Mouse (Mus musculus): ENCODE measurements around the gene Arl6ip1. TPM values are rescaled to one million over a fixed set of nuclear protein-coding genes. Genes with fewer than 3 reads are reported as not detected.

Gene Arl6ip1
- polyA plus RNA-seq, 1 experiment = 120 TPM

- Histone ChIP-seq H3K27me3 (ENCODE audit: control insufficient read depth, insufficient read depth, insufficient read length) (no peaks in the 10 kb centered on the region), H3ac (ENCODE audit: control insufficient read depth, insufficient read length) (no peak overlapping the region), H3K36me3 (ENCODE audit: control insufficient read depth, insufficient read depth) (peaks cover 28% of the 10 kb centered on the region), H3K79me2 (ENCODE audit: control insufficient read depth, insufficient read depth) (no peaks in the 10 kb centered on the region), H3K4me2 (ENCODE audit: low read depth) (no peak overlapping the region), H3K4me3 (no peak overlapping the region)
- TF ChIP-seq MAX (IDR thresholded peaks at IDR 0.05; ENCODE audit: low read depth) = no peak
- TF ChIP-seq TCF12 (IDR thresholded peaks at IDR 0.05; ENCODE audit: insufficient read depth, poor library complexity, severe bottlenecking) = no peak
- peak; percentile 65 for TF ChIP-seq POLR2AphosphoS2 (IDR thresholded peaks at IDR 0.05; ENCODE audit: insufficient read length, low read depth)
Observed at GRCm38 (mm10) chr7:118103462-118104379, 25.7 kb downstream of the Arl6ip1 start.

GRCm38 (mm10) chr7:118102678-118103461, 26.6 kb downstream of the Arl6ip1 start:
- Histone ChIP-seq H3K36me3 (ENCODE audit: control insufficient read depth, insufficient read depth) (peaks cover 20% of the 10 kb centered on the region), H3K79me2 (ENCODE audit: control insufficient read depth, insufficient read depth) (no peaks in the 10 kb centered on the region), H3K4me2 (ENCODE audit: low read depth) (no peak overlapping the region), H3K4me3 (no peak overlapping the region), H3ac (ENCODE audit: control insufficient read depth, insufficient read length) (no peak overlapping the region), H3K27me3 (ENCODE audit: control insufficient read depth, insufficient read depth, insufficient read length) (no peaks in the 10 kb centered on the region)
- TF ChIP-seq POLR2AphosphoS2 (IDR thresholded peaks at IDR 0.05; ENCODE audit: insufficient read length, low read depth) (no peak), TCF12 (IDR thresholded peaks at IDR 0.05; ENCODE audit: insufficient read depth, poor library complexity, severe bottlenecking) (no peak), E2F4 (IDR thresholded peaks at IDR 0.05; ENCODE audit: insufficient read depth) (no peak), REST (IDR thresholded peaks at IDR 0.05; ENCODE audit: insufficient read depth, insufficient read length) (no peak), MYOG (IDR thresholded peaks at IDR 0.05; ENCODE audit: control insufficient read depth in 1 of 3, insufficient read depth in 1 of 3, insufficient read length in 2 of 3, low read depth in 2 of 3) (no peak), USF1 (IDR thresholded peaks at IDR 0.05; ENCODE audit: low read depth) (no peak), SRF (IDR thresholded peaks at IDR 0.05; ENCODE audit: control insufficient read depth, insufficient read length, low read depth) (no peak), CEBPB (IDR thresholded peaks at IDR 0.05; ENCODE audit: insufficient read depth, poor library complexity, severe bottlenecking) (no peak), TCF3 (IDR thresholded peaks at IDR 0.05; ENCODE audit: insufficient read length, low read depth) (no peak), MAX (IDR thresholded peaks at IDR 0.05; ENCODE audit: low read depth) (no peak)

- TF ChIP-seq POLR2A (IDR thresholded peaks at IDR 0.05; ENCODE audit: insufficient read length, low read depth) (no peak), TCF3 (IDR thresholded peaks at IDR 0.05; ENCODE audit: insufficient read length, low read depth) (no peak), E2F4 (IDR thresholded peaks at IDR 0.05; ENCODE audit: insufficient read depth) (no peak), MAX (IDR thresholded peaks at IDR 0.05; ENCODE audit: low read depth) (no peak)
- Histone ChIP-seq H3K4me2 (ENCODE audit: low read depth) (no peak overlapping the region), H3K27me3 (ENCODE audit: control insufficient read depth, insufficient read depth, insufficient read length) (no peaks in the 10 kb centered on the region), H3K36me3 (ENCODE audit: control insufficient read depth, insufficient read depth) (peaks cover 13% of the 10 kb centered on the region), H3K4me3 (no peak overlapping the region), H3ac (ENCODE audit: control insufficient read depth, insufficient read length) (no peak overlapping the region), H3K79me2 (ENCODE audit: control insufficient read depth, insufficient read depth) (no peaks in the 10 kb centered on the region)
Observed at GRCm38 (mm10) chr7:118102231-118102630, 27.2 kb downstream of the Arl6ip1 start.

- H3K4me2 ChIP-seq (ENCODE audit: low read depth) = no peak overlapping the region
- H3K27me3 ChIP-seq (ENCODE audit: control insufficient read depth, insufficient read depth, insufficient read length) = peaks cover 5% of the 10 kb centered on the region
- H3ac ChIP-seq (ENCODE audit: control insufficient read depth, insufficient read length) = no peak overlapping the region
- H3K36me3 ChIP-seq (ENCODE audit: control insufficient read depth, insufficient read depth) = no peaks in the 10 kb centered on the region
- H3K4me3 ChIP-seq = no peak overlapping the region
- TF ChIP-seq CEBPB (IDR thresholded peaks at IDR 0.05; ENCODE audit: insufficient read depth, poor library complexity, severe bottlenecking) (no peak), TCF3 (IDR thresholded peaks at IDR 0.05; ENCODE audit: insufficient read length, low read depth) (no peak), MAX (IDR thresholded peaks at IDR 0.05; ENCODE audit: low read depth) (no peak), SRF (IDR thresholded peaks at IDR 0.05; ENCODE audit: control insufficient read depth, insufficient read length, low read depth) (no peak), REST (IDR thresholded peaks at IDR 0.05; ENCODE audit: insufficient read depth, insufficient read length) (no peak), USF1 (IDR thresholded peaks at IDR 0.05; ENCODE audit: low read depth) (no peak), POLR2A (IDR thresholded peaks at IDR 0.05; ENCODE audit: insufficient read length, low read depth) (no peak), POLR2AphosphoS2 (IDR thresholded peaks at IDR 0.05; ENCODE audit: insufficient read length, low read depth) (no peak), E2F4 (IDR thresholded peaks at IDR 0.05; ENCODE audit: insufficient read depth) (no peak), TCF12 (IDR thresholded peaks at IDR 0.05; ENCODE audit: insufficient read depth, poor library complexity, severe bottlenecking) (no peak), MYOG (IDR thresholded peaks at IDR 0.05; ENCODE audit: control insufficient read depth in 1 of 3, insufficient read depth in 1 of 3, insufficient read length in 2 of 3, low read depth in 2 of 3) (no peak), MYOD1 (IDR thresholded peaks at IDR 0.05; ENCODE audit: control insufficient read depth in 1 of 3, insufficient read length in 2 of 3, low read depth in 2 of 3) (no peak)
- no peaks in the 10 kb centered on the region for H3K79me2 ChIP-seq (ENCODE audit: control insufficient read depth, insufficient read depth)
Observed at GRCm38 (mm10) chr7:118097615-118098014, 31.8 kb downstream of the Arl6ip1 start.

- Histone ChIP-seq H3K4me2 (ENCODE audit: low read depth) (no peak overlapping the region), H3K36me3 (ENCODE audit: control insufficient read depth, insufficient read depth) (no peaks in the 10 kb centered on the region), H3K79me2 (ENCODE audit: control insufficient read depth, insufficient read depth) (no peaks in the 10 kb centered on the region), H3K4me3 (no peak overlapping the region), H3K27me3 (ENCODE audit: control insufficient read depth, insufficient read depth, insufficient read length) (no peaks in the 10 kb centered on the region), H3ac (ENCODE audit: control insufficient read depth, insufficient read length) (no peak overlapping the region)
- TF ChIP-seq TCF3 (IDR thresholded peaks at IDR 0.05; ENCODE audit: insufficient read length, low read depth) (no peak), MYOD1 (IDR thresholded peaks at IDR 0.05; ENCODE audit: control insufficient read depth in 1 of 3, insufficient read length in 2 of 3, low read depth in 2 of 3) (no peak), E2F4 (IDR thresholded peaks at IDR 0.05; ENCODE audit: insufficient read depth) (no peak)
Observed at GRCm38 (mm10) chr7:118079987-118080386, 49.5 kb downstream of the Arl6ip1 start.

Measured in myocyte (in vitro differentiated cells).